Mouse (Mus musculus): Measurements from ENCODE around the gene Tapt1.

The Tapt1 gene

GRCm38 (mm10) chr5:44226521-44227461, at the start of gene Tapt1:
TSS of gene Tapt1 (minus strand) at chr5:44226626.
- peak; percentile 87 to 95 for DNase-seq

GRCm38 (mm10) chr5:44271564-44271963, 45.1 kb upstream of the Tapt1 start:
- no peak for DNase-seq

GRCm38 (mm10) chr5:44268524-44268923, 42.1 kb upstream of the Tapt1 start:
- DNase-seq = peak; percentile 52 to 58

- no peak for DNase-seq
Measured at GRCm38 (mm10) chr5:44261691-44262090, 35.3 kb upstream of the Tapt1 start.

- no peak for DNase-seq
Measured at GRCm38 (mm10) chr5:44261172-44261571, 34.7 kb upstream of the Tapt1 start.

- DNase-seq = no peak
Measured at GRCm38 (mm10) chr5:44259678-44260077, 33.3 kb upstream of the Tapt1 start.

- DNase-seq = peak; percentile 20 to 22
Measured at GRCm38 (mm10) chr5:44258163-44258562, 31.7 kb upstream of the Tapt1 start.

- DNase-seq = no peak
Measured at GRCm38 (mm10) chr5:44257401-44257800, 31.0 kb upstream of the Tapt1 start.

GRCm38 (mm10) chr5:44256512-44256911, 30.1 kb upstream of the Tapt1 start:
- no peak for DNase-seq

GRCm38 (mm10) chr5:44255756-44256398, 29.5 kb upstream of the Tapt1 start:
- no peak for DNase-seq

GRCm38 (mm10) chr5:44253449-44253848, 27.0 kb upstream of the Tapt1 start:
- no peak for DNase-seq

- DNase-seq = no peak
Measured at GRCm38 (mm10) chr5:44252395-44252794, 26.0 kb upstream of the Tapt1 start.

- DNase-seq = no peak
Measured at GRCm38 (mm10) chr5:44250211-44250955, 24.0 kb upstream of the Tapt1 start.

GRCm38 (mm10) chr5:44249363-44249762, 22.9 kb upstream of the Tapt1 start:
- DNase-seq = no peak

- no peak for DNase-seq
Measured at GRCm38 (mm10) chr5:44246493-44247217, 20.2 kb upstream of the Tapt1 start.

- DNase-seq = peak; percentile 22 to 38
Measured at GRCm38 (mm10) chr5:44244894-44245423, 18.5 kb upstream of the Tapt1 start.

GRCm38 (mm10) chr5:44242828-44243227, 16.4 kb upstream of the Tapt1 start:
- DNase-seq = no peak

- DNase-seq = no peak
Measured at GRCm38 (mm10) chr5:44241726-44242125, 15.3 kb upstream of the Tapt1 start.

- DNase-seq = peak; percentile 76 to 81
Measured at GRCm38 (mm10) chr5:44239187-44240136, 13.0 kb upstream of the Tapt1 start.

GRCm38 (mm10) chr5:44238201-44238600, 11.8 kb upstream of the Tapt1 start:
- DNase-seq = no peak

GRCm38 (mm10) chr5:44234606-44235005, 8.2 kb upstream of the Tapt1 start:
- DNase-seq = no peak

Data from kidney, postnatal 36 days (tissue).